Mouse (Mus musculus) adrenal gland, postnatal 10 days (tissue): ENCODE data around the gene Epb41l4b. TPM values are rescaled to one million over a fixed set of nuclear protein-coding genes. Genes with fewer than 3 reads are reported as not detected.

Experiments used
- DNase-seq: peaks from one replicate; pipeline ENCODE4 v3.0.0; 2021; ENCODE audit warnings: mixed read lengths
- total RNA-seq, 2 experiments: library from RNA; stranded (reverse); gene quantifications; 2 replicates each; pipeline ENCODE4 v1.2.3; 2021

The Epb41l4b gene
- total RNA-seq, 2 experiments from 2014 or later = 8.2 to 8.6 TPM

GRCm38 (mm10) chr4:57010919-57011318, 132.3 kb downstream of the Epb41l4b start:
- DNase-seq = no peak

GRCm38 (mm10) chr4:57010425-57010824, 132.8 kb downstream of the Epb41l4b start:
- no peak for DNase-seq

- DNase-seq = no peak
Measured at GRCm38 (mm10) chr4:57007717-57008116, 135.5 kb downstream of the Epb41l4b start.

GRCm38 (mm10) chr4:57005011-57005410, 138.2 kb downstream of the Epb41l4b start:
- DNase-seq = no peak

GRCm38 (mm10) chr4:57003886-57004285, 139.4 kb downstream of the Epb41l4b start:
- DNase-seq = no peak

- no peak for DNase-seq
Measured at GRCm38 (mm10) chr4:57002751-57003150, 140.5 kb downstream of the Epb41l4b start.

- no peak for DNase-seq
Measured at GRCm38 (mm10) chr4:57001437-57001836, 141.8 kb downstream of the Epb41l4b start.

GRCm38 (mm10) chr4:56993331-56993730, 149.9 kb downstream of the Epb41l4b start:
- DNase-seq = no peak

- no peak for DNase-seq
Measured at GRCm38 (mm10) chr4:56991951-56992350, 151.3 kb downstream of the Epb41l4b start.

GRCm38 (mm10) chr4:56990215-56990584, 153.0 kb downstream of the Epb41l4b start, which contains the start of gene Frrs1l:
Gene Frrs1l, minus strand, starts transcription at chr4:56990391.
- DNase-seq = peak; percentile 15

GRCm38 (mm10) chr4:56989431-56990214, 153.6 kb downstream of the Epb41l4b start:
- DNase-seq = no peak

GRCm38 (mm10) chr4:56965586-56966179, 177.6 kb downstream of the Epb41l4b start:
- no peak for DNase-seq

GRCm38 (mm10) chr4:56963687-56964086, 179.6 kb downstream of the Epb41l4b start:
- DNase-seq = no peak

GRCm38 (mm10) chr4:56961320-56961925, 181.8 kb downstream of the Epb41l4b start:
- peak; percentile 25 for DNase-seq

- DNase-seq = no peak
Measured at GRCm38 (mm10) chr4:56957518-56957917, 185.7 kb downstream of the Epb41l4b start.

- no peak for DNase-seq
Measured at GRCm38 (mm10) chr4:56953235-56953634, 190.0 kb downstream of the Epb41l4b start.

GRCm38 (mm10) chr4:56951701-56952100, 191.5 kb downstream of the Epb41l4b start:
- no peak for DNase-seq

- no peak for DNase-seq
Measured at GRCm38 (mm10) chr4:56949494-56949893, 193.7 kb downstream of the Epb41l4b start.

GRCm38 (mm10) chr4:56946641-56947640, 196.3 kb downstream of the Epb41l4b start, which contains the start of gene Tmem245:
Gene Tmem245, minus strand, starts transcription at chr4:56947437.
- peak; percentile 95 for DNase-seq

- no peak for DNase-seq
Measured at GRCm38 (mm10) chr4:56946180-56946579, 197.1 kb downstream of the Epb41l4b start.

- peak; percentile 49 for DNase-seq
Measured at GRCm38 (mm10) chr4:56944286-56944685, 199.0 kb downstream of the Epb41l4b start.

GRCm38 (mm10) chr4:56943258-56943657, 200.0 kb downstream of the Epb41l4b start:
- no peak for DNase-seq
